Mouse (Mus musculus): ENCODE data around the gene Scube2. TPM values are rescaled to one million over a fixed set of nuclear protein-coding genes. Genes with fewer than 3 reads are reported as not detected.

The Scube2 gene
- total and polyA plus RNA-seq, 3 experiments = 0.27 to 0.67 TPM; not detected in 1

GRCm38 (mm10) chr7:109882574-109882973 lies 17.1 kb upstream of the Scube2 start:
- no peak overlapping the region for H3K27ac ChIP-seq (ENCODE audit: control insufficient read depth, low read depth, low read length)
- H3K9ac ChIP-seq (ENCODE audit: control insufficient read depth, low read depth, low read length, poor library complexity, severe bottlenecking) = no peak overlapping the region
- H3K27me3 ChIP-seq (ENCODE audit: control insufficient read depth in 1 of 2, insufficient read depth in 2 of 2, low read length in 2 of 2) = no peaks in the 10 kb centered on the region
- H3K4me3 ChIP-seq (ENCODE audit: control insufficient read depth in 1 of 2, insufficient read depth in 1 of 2, low read depth in 2 of 2, low read length in 2 of 2) = no peak overlapping the region
- H3K4me1 ChIP-seq (ENCODE audit: control insufficient read depth in 1 of 2, insufficient read depth in 2 of 2, low read length in 2 of 2) = no peaks in the 10 kb centered on the region; a peak in 1 of 4 replicates
- no peaks in the 10 kb centered on the region for H3K79me2 ChIP-seq (ENCODE audit: control insufficient read depth, insufficient read depth, low read length, poor library complexity)
- no peak for TF ChIP-seq CHD1 (IDR thresholded peaks at IDR 0.05; ENCODE audit: low read depth, low read length)
- TF ChIP-seq CHD2 (IDR thresholded peaks at IDR 0.05; ENCODE audit: low read length) = no peak
- TF ChIP-seq JUND (IDR thresholded peaks at IDR 0.05; ENCODE audit: low read depth, low read length) = no peak
- no peaks in the 10 kb centered on the region for H3K9me3 ChIP-seq (replicated peaks; ENCODE audit: insufficient read depth, low read length)
- H3K36me3 ChIP-seq (ENCODE audit: control insufficient read depth in 1 of 2, insufficient read depth in 2 of 2, low read length in 2 of 2) = no peaks in the 10 kb centered on the region; a peak in 2 of 4 replicates
- DNase-seq (ENCODE audit: low read depth, low spot score) = peak; percentile 27

GRCm38 (mm10) chr7:109881561-109882099 lies 16.2 kb upstream of the Scube2 start:
- no peak for DNase-seq (ENCODE audit: low read depth, low spot score)
- Histone ChIP-seq H3K79me2 (ENCODE audit: control insufficient read depth, insufficient read depth, low read length, poor library complexity) (no peaks in the 10 kb centered on the region), H3K27me3 (ENCODE audit: control insufficient read depth in 1 of 2, insufficient read depth in 2 of 2, low read length in 2 of 2) (no peaks in the 10 kb centered on the region), H3K9ac (ENCODE audit: control insufficient read depth, low read depth, low read length, poor library complexity, severe bottlenecking) (no peak overlapping the region), H3K9me3 (replicated peaks; ENCODE audit: insufficient read depth, low read length) (no peaks in the 10 kb centered on the region), H3K4me3 (ENCODE audit: control insufficient read depth in 1 of 2, insufficient read depth in 1 of 2, low read depth in 2 of 2, low read length in 2 of 2) (no peak overlapping the region), H3K27ac (ENCODE audit: control insufficient read depth, low read depth, low read length) (no peak overlapping the region), H3K4me1 (ENCODE audit: control insufficient read depth in 1 of 2, insufficient read depth in 2 of 2, low read length in 2 of 2) (no peaks in the 10 kb centered on the region; a peak in 1 of 4 replicates), H3K36me3 (ENCODE audit: control insufficient read depth in 1 of 2, insufficient read depth in 2 of 2, low read length in 2 of 2) (no peaks in the 10 kb centered on the region; a peak in 2 of 4 replicates)
- TF ChIP-seq BHLHE40 (IDR thresholded peaks at IDR 0.05; ENCODE audit: borderline replicate concordance, low read depth, low read length) (no peak), ZNF384 (IDR thresholded peaks at IDR 0.05; ENCODE audit: low read depth, low read length) (peak; percentile 79), POLR2A (IDR thresholded peaks at IDR 0.05; ENCODE audit: control insufficient read depth in 1 of 2, insufficient read depth in 1 of 2, low read depth in 1 of 2, low read length in 2 of 2, poor library complexity in 1 of 2) (no peak), ETS1 (IDR thresholded peaks at IDR 0.05; ENCODE audit: low read depth, low read length) (0 out of 2 replicates have a peak, but pooled peaks have one; percentile 7)

GRCm38 (mm10) chr7:109879158-109879557 lies 13.7 kb upstream of the Scube2 start:
- Histone ChIP-seq H3K4me3 (ENCODE audit: control insufficient read depth in 1 of 2, insufficient read depth in 1 of 2, low read depth in 2 of 2, low read length in 2 of 2) (no peak overlapping the region), H3K27me3 (ENCODE audit: control insufficient read depth in 1 of 2, insufficient read depth in 2 of 2, low read length in 2 of 2) (no peaks in the 10 kb centered on the region), H3K79me2 (ENCODE audit: control insufficient read depth, insufficient read depth, low read length, poor library complexity) (no peaks in the 10 kb centered on the region), H3K4me1 (ENCODE audit: control insufficient read depth in 1 of 2, insufficient read depth in 2 of 2, low read length in 2 of 2) (no peaks in the 10 kb centered on the region; a peak in 1 of 4 replicates), H3K9ac (ENCODE audit: control insufficient read depth, low read depth, low read length, poor library complexity, severe bottlenecking) (no peak overlapping the region), H3K9me3 (replicated peaks; ENCODE audit: insufficient read depth, low read length) (no peaks in the 10 kb centered on the region), H3K27ac (ENCODE audit: control insufficient read depth, low read depth, low read length) (no peak overlapping the region), H3K36me3 (ENCODE audit: control insufficient read depth in 1 of 2, insufficient read depth in 2 of 2, low read length in 2 of 2) (no peaks in the 10 kb centered on the region; a peak in 2 of 4 replicates)
- DNase-seq (ENCODE audit: low read depth, low spot score) = no peak
- TF ChIP-seq KAT2A (conservative IDR thresholded peaks at IDR 0.05; ENCODE audit: low read depth, low read length) (no peak), MAX (IDR thresholded peaks at IDR 0.05; ENCODE audit: low read length) (no peak), CHD1 (IDR thresholded peaks at IDR 0.05; ENCODE audit: low read depth, low read length) (no peak), E2F4 (IDR thresholded peaks at IDR 0.05; ENCODE audit: borderline replicate concordance, low read depth, low read length) (no peak), MYB (IDR thresholded peaks at IDR 0.05; ENCODE audit: low read depth, low read length) (no peak), POLR2AphosphoS2 (IDR thresholded peaks at IDR 0.05; ENCODE audit: low read length) (no peak), NRF1 (IDR thresholded peaks at IDR 0.05; ENCODE audit: insufficient read depth, low read depth, low read length, poor library complexity, severe bottlenecking) (no peak), MYC (IDR thresholded peaks at IDR 0.05; ENCODE audit: low read depth, low read length) (no peak), USF2 (IDR thresholded peaks at IDR 0.05; ENCODE audit: borderline replicate concordance in 1 of 2, insufficient read depth in 1 of 2, low read depth in 1 of 2, low read length in 2 of 2) (no peak), ZC3H11A (IDR thresholded peaks at IDR 0.05; ENCODE audit: low read depth, low read length) (no peak), ETS1 (IDR thresholded peaks at IDR 0.05; ENCODE audit: low read depth, low read length) (no peak), RAD21 (IDR thresholded peaks at IDR 0.05; ENCODE audit: low read depth, low read length) (no peak), CHD2 (IDR thresholded peaks at IDR 0.05; ENCODE audit: low read length) (no peak), POLR2AphosphoS5 (IDR thresholded peaks at IDR 0.05; ENCODE audit: borderline replicate concordance, low read depth, low read length) (no peak), ZMIZ1 (IDR thresholded peaks at IDR 0.05; ENCODE audit: low read depth, low read length) (no peak), TCF12 (IDR thresholded peaks at IDR 0.05; ENCODE audit: low read depth, low read length) (no peak), EP300 (IDR thresholded peaks at IDR 0.05; ENCODE audit: low read depth in 1 of 2, low read length in 2 of 2) (no peak)
